Mouse (Mus musculus): ENCODE results near the gene Cdt1. TPM values are rescaled to one million over a fixed set of nuclear protein-coding genes. Genes with fewer than 3 reads are reported as not detected.
A peak's percentile ranks its signal among the peaks of the same experiment; 100 is the strongest.

Cdt1 gene
- polyA plus RNA-seq, 1 experiment from 2014 or later = 52.3 TPM

- no peaks in the 10 kb centered on the region for H3K9me3 ChIP-seq
- H3K27me3 ChIP-seq = no peaks in the 10 kb centered on the region
- peak overlapping the region; percentile 54 for H3K27ac ChIP-seq
- peaks cover 15% of the 10 kb centered on the region; the same call in 1 of the 2 replicates for H3K36me3 ChIP-seq
- peaks cover 42% of the 10 kb centered on the region for H3K4me1 ChIP-seq (replicated peaks)
- WGBS = 60% methylated on average over 9 of the region's 9 CpGs
- no peak overlapping the region for H3K4me2 ChIP-seq
- no peak overlapping the region for H3K9ac ChIP-seq (replicated peaks)
- no peak for ATAC-seq (ENCODE audit: insufficient number of reproducible peaks, insufficient read depth, low FRiP score, low TSS enrichment, low read depth)
- no peak overlapping the region for H3K4me3 ChIP-seq (replicated peaks)
Measured at GRCm38 (mm10) chr8:122616181-122616905, 48.5 kb downstream of the Cdt1 start.

- Histone ChIP-seq H3K27me3 (no peaks in the 10 kb centered on the region), H3K9me3 (no peaks in the 10 kb centered on the region), H3K36me3 (peaks cover 15% of the 10 kb centered on the region; the same call in 1 of the 2 replicates), H3K4me1 (replicated peaks) (peaks cover 32% of the 10 kb centered on the region), H3K9ac (replicated peaks) (no peak overlapping the region), H3K27ac (peak overlapping the region; percentile 59; the same call in 1 of the 2 replicates), H3K4me2 (no peak overlapping the region), H3K4me3 (replicated peaks) (no peak overlapping the region)
- 0 out of 2 replicates have a peak, but pooled peaks have one; percentile 16 for ATAC-seq (ENCODE audit: insufficient number of reproducible peaks, insufficient read depth, low FRiP score, low TSS enrichment, low read depth)
- 30% methylated on average over 5 of the region's 7 CpGs for WGBS
Measured at GRCm38 (mm10) chr8:122617947-122618546, 50.2 kb downstream of the Cdt1 start.

- H3K27me3 ChIP-seq = no peaks in the 10 kb centered on the region
- H3K36me3 ChIP-seq = peaks cover 15% of the 10 kb centered on the region; the same call in 1 of the 2 replicates
- no peak overlapping the region for H3K4me2 ChIP-seq
- H3K4me1 ChIP-seq (replicated peaks) = peaks cover 32% of the 10 kb centered on the region
- H3K9ac ChIP-seq (replicated peaks) = no peak overlapping the region
- H3K4me3 ChIP-seq (replicated peaks) = no peak overlapping the region
- no peak for ATAC-seq (ENCODE audit: insufficient number of reproducible peaks, insufficient read depth, low FRiP score, low TSS enrichment, low read depth)
- H3K27ac ChIP-seq = 0 out of 2 replicates have a peak overlapping the region, but pooled peaks have one; percentile 59
- H3K9me3 ChIP-seq = no peaks in the 10 kb centered on the region
- WGBS = 79% methylated on average over 6 of the region's 6 CpGs
Measured at GRCm38 (mm10) chr8:122618660-122619378, 51.0 kb downstream of the Cdt1 start.

DNA sequence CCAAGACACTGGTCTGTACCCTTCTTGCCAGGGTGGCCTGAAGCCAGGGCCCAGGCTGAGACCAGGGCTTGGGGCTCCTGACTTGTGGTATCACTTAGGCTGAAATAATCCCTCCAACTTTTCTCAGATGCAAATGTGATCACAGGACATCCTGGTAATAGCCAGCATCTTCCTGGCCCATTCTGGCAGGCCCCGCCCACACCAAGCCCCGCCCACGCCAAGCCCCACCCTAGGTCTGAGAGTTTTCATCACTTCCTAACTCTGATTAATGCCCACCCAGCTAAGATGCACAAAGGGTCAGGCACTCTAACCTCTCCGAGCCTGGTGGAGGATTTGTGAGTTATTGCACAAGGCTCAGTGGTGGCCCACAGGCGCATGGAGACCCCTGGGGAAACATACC, 52.6 kb downstream of the Cdt1 start:
- Histone ChIP-seq H3K27me3 (no peaks in the 10 kb centered on the region), H3K27ac (peak overlapping the region; percentile 66), H3K4me3 (replicated peaks) (no peak overlapping the region), H3K9me3 (no peaks in the 10 kb centered on the region), H3K4me1 (replicated peaks) (peaks cover 32% of the 10 kb centered on the region), H3K36me3 (peaks cover 2% of the 10 kb centered on the region; the same call in 1 of the 2 replicates), H3K4me2 (no peak overlapping the region), H3K9ac (replicated peaks) (no peak overlapping the region)
- ATAC-seq (ENCODE audit: insufficient number of reproducible peaks, insufficient read depth, low FRiP score, low TSS enrichment, low read depth) = no peak
- WGBS = 23% methylated on average over 5 of the region's 5 CpGs

GRCm38 (mm10) chr8:122622727-122623126, 54.9 kb downstream of the Cdt1 start, which contains the start of gene Pabpn1l:
Gene Pabpn1l, minus strand, starts transcription at chr8:122622739.
- H3K4me2 ChIP-seq = no peak within 1 kb of the TSS
- 0 out of 2 replicates have a peak, but pooled peaks cover 2% of the 10 kb centered on the region for H3K27me3 ChIP-seq
- H3K9me3 ChIP-seq = no peaks in the 10 kb centered on the region
- peaks cover 23% of the 10 kb centered on the region for H3K4me1 ChIP-seq (replicated peaks)
- ATAC-seq (ENCODE audit: insufficient number of reproducible peaks, insufficient read depth, low FRiP score, low TSS enrichment, low read depth) = no peak
- 67% methylated on average over 6 of the region's 6 CpGs for WGBS
- no peaks in the 10 kb centered on the region for H3K36me3 ChIP-seq
- no peak within 1 kb of the TSS for H3K9ac ChIP-seq (replicated peaks)
- no peak within 1 kb of the TSS for H3K4me3 ChIP-seq (replicated peaks)
- H3K27ac ChIP-seq = no peak within 1 kb of the TSS

Small RNAs within 50 kb of the gene (microRNA-seq; reads per million reads assigned to microRNA genes)
- not detected for gene Mir6396

Other genes with a start within 250 kb of the Cdt1 start
- gene Trhr2, start 207.3 kb upstream of the Cdt1 start, polyA plus RNA-seq (2016; fragmentation: Nextera tagmentation; extraction: Ambion mirVana) = not detected in 2 replicates
- 76.7 and 76.9 TPM in 2 replicates for gene Zc3h18, start 191.4 kb upstream of the Cdt1 start, polyA plus RNA-seq (2016; fragmentation: Nextera tagmentation; extraction: Ambion mirVana)
- gene Il17c, start 146.0 kb upstream of the Cdt1 start, polyA plus RNA-seq (2016; fragmentation: Nextera tagmentation; extraction: Ambion mirVana) = not detected in 2 replicates
- gene Cyba, start 135.1 kb upstream of the Cdt1 start, polyA plus RNA-seq (2016; fragmentation: Nextera tagmentation; extraction: Ambion mirVana) = 101 and 104 TPM in 2 replicates
- gene Mvd, start 124.6 kb upstream of the Cdt1 start, polyA plus RNA-seq (2016; fragmentation: Nextera tagmentation; extraction: Ambion mirVana) = 40.5 and 48.7 TPM in 2 replicates
- gene Snai3, start 107.3 kb upstream of the Cdt1 start, polyA plus RNA-seq (2016; fragmentation: Nextera tagmentation; extraction: Ambion mirVana) = 0.16 and 0.38 TPM in 2 replicates
- 45.8 and 46.4 TPM in 2 replicates for gene Rnf166, start 92.0 kb upstream of the Cdt1 start, polyA plus RNA-seq (2016; fragmentation: Nextera tagmentation; extraction: Ambion mirVana)
- gene Ctu2, start 91.9 kb upstream of the Cdt1 start, polyA plus RNA-seq (2016; fragmentation: Nextera tagmentation; extraction: Ambion mirVana) = 79.5 and 80.5 TPM in 2 replicates
- gene Piezo1, start 16.7 kb upstream of the Cdt1 start, polyA plus RNA-seq (2016; fragmentation: Nextera tagmentation; extraction: Ambion mirVana) = 11.9 and 13.9 TPM in 2 replicates
- 299 and 305 TPM in 2 replicates for gene Aprt, start 8.9 kb downstream of the Cdt1 start, polyA plus RNA-seq (2016; fragmentation: Nextera tagmentation; extraction: Ambion mirVana)
- gene Galns, start 43.4 kb downstream of the Cdt1 start, polyA plus RNA-seq (2016; fragmentation: Nextera tagmentation; extraction: Ambion mirVana) = 5.9 and 8.4 TPM in 2 replicates
- 39.0 and 48.0 TPM in 2 replicates for gene Trappc2l, start 43.6 kb downstream of the Cdt1 start, polyA plus RNA-seq (2016; fragmentation: Nextera tagmentation; extraction: Ambion mirVana)
- gene Pabpn1l, start 54.7 kb downstream of the Cdt1 start, polyA plus RNA-seq (2016; fragmentation: Nextera tagmentation; extraction: Ambion mirVana) = not detected in 2 replicates
- gene Cbfa2t3, start 131.1 kb downstream of the Cdt1 start, polyA plus RNA-seq (2016; fragmentation: Nextera tagmentation; extraction: Ambion mirVana) = 2.8 and 3.3 TPM in 2 replicates
- gene Acsf3, start 207.5 kb downstream of the Cdt1 start, polyA plus RNA-seq (2016; fragmentation: Nextera tagmentation; extraction: Ambion mirVana) = 19.3 and 19.7 TPM in 2 replicates